Mouse (Mus musculus): ENCODE results near the gene Atp2a2.

DNA sequence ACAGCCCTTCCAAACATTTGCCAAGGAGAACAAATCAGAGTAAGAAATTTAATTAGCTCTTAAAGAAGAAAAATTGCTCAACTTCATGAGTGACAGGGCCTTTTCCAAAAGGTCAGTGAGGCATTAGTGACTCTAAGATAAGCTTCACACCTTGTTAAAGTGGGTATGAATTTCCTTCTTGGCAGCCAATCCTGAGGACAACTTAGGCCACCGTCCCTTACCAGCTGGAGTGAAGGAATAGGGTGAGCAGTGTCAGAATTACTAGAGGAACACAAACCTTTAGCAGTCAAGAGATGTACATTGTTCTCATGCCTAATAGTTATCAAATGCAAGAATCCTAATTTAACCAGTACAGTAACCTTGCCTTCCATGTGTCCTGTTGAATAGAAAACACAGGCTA lies 7.6 kb downstream of the Atp2a2 start:
- TF ChIP-seq CTCF (IDR thresholded peaks at IDR 0.05; ENCODE audit: low read depth, low read length) (no peak), POLR2A (IDR thresholded peaks at IDR 0.05; ENCODE audit: extremely low read depth, insufficient read depth, low read length) (no peak)

Data from liver, adult 2 months (tissue).